Mouse (Mus musculus): ENCODE measurements at regions not wholly inside any gene's neighbourhood (a gene's known extent, or its start where the extent isn't known, plus 50 kb on each side); places are given as distances from the start of the nearest gene placed in this dataset.
A peak's percentile ranks its signal among the peaks of the same experiment; 100 is the strongest.

DNA sequence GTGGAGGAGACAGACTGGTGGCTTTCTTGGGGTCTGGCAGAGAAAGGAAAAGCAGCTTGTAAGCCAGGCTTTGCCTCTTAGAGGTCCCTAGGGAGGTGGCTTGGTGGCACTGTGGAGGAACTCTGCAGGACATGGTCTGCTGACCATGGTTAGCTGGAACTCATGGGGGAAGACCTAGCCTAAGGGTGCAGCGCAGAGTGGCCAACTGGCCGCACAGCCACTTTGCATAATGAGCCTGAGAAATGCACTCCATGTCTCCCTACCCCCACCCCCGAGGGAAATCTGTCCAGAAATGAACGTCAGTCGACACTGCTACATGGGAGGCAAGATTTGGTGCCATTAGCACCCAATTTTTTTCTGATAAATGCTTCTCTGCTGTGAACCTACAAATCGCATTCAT is 429.5 kb downstream of the Glrx3 start:
- DNase-seq = no peak
- intact Hi-C loops (cut with DNase I) = no loop called here

- intact Hi-C loops (cut with DNase I) = no loop called here
Measured at GRCm38 (mm10) chr7:137868501-137868900, 431.1 kb downstream of the Glrx3 start.

GRCm38 (mm10) chr7:137875306-137875705 is 437.9 kb downstream of the Glrx3 start:
- intact Hi-C loops (cut with DNase I) = no loop called here
- no peak for DNase-seq

More at GRCm38 (mm10) chr7:137868501-137868900, 431.1 kb downstream of the Glrx3 start:
- DNase-seq = no peak

DNA sequence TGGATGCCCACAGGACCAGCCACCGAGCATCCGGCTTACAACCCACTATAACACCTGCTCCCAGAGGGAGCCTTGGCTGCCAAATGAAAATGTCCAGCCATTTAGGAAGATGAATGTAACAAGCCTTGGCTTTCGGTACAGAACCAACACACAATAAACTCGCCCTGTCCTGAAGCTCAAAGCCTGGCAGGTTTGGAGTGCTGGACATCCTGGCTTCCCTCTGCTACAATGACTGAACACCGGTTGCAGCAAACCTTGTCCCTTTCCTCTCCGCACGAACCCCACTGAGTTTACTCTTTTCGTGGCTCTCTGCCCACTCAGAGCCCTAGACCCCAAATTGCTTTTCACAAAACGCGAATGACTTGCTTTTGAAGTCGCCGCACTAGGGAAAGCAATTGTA is 441.9 kb downstream of the Glrx3 start:
- intact Hi-C loops (cut with DNase I) = no loop called here
- no peak for DNase-seq

GRCm38 (mm10) chr7:137882876-137883275 is 445.5 kb downstream of the Glrx3 start:
- no peak for DNase-seq
- intact Hi-C loops (cut with DNase I) = no loop called here

DNA sequence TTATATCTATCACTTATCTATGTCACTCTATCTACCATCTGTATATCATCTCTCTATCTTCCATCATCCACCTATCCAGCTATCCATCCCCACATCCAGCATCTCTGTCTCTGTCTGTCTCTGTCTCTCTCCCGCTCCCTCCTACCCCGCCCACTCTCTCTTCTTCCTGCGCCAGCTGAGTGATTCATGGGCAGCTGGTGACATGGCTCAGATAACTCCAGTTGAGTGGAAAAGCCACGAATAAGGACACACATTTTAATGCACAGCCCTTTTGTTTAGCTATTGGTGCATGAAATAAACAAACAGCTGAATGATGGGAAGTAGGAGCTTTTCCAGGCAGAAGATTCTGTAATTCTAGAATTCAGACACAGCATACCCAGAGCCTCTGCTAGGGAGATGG is 446.3 kb downstream of the Glrx3 start:
- no peak for DNase-seq
- intact Hi-C loops (cut with DNase I) = no loop called here

- intact Hi-C loops (cut with DNase I) = no loop called here
- DNase-seq = no peak
Measured at GRCm38 (mm10) chr7:137885146-137885545, 447.7 kb downstream of the Glrx3 start.

GRCm38 (mm10) chr7:137888731-137889130 is 451.3 kb downstream of the Glrx3 start:
- intact Hi-C loops (cut with DNase I) = no loop called here
- no peak for DNase-seq

DNA sequence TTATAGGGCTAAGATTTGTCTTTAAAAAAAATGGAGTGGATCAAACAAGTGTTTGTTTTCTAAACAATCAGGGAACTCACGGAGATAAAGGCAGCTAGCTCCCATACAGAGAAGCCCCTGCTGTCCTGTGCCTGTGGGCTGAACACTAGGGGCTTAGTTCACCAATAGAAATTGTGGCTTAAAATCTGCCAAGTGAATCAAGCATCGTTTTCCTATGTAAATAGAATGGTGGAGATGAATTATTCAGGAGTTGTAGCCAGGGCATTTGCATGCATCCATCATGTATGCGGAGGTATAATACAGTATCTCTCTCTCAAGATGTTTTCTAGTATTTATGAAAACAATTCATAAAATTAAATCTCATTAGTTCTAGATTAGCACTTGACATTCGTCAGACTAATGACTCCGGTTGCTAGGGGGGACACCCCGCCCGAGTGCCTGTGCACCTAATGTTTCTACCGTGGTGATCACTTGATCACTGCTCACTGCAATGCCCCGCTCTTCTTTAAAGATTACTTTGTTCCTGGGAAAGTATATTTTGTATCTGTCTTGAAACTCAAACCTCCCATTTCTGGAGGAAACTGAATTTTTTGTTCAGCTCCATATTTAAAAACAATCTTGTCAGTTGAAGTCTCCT is 469.1 kb downstream of the Glrx3 start:
- intact Hi-C loops (cut with DNase I) = no loop called here
- no peak for DNase-seq

DNA sequence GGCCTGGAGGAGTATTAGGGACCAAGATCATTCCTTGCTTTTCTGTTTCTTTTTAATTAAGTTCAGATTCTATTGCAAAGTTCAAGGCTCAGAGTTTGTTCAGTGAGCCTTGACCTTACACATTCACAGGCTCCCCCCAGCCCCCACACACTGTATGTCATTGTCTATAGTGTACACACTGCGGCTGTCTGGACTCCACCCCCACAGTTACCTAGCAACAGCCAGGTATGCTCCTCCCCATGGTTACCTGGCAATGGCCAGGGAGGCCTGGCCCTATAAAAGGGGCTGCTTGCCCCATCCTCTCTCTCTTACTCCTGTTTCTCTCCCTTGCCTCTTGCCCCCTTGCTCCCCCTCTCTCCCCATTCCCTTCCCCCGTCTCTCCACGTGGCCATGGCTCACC is 472.0 kb downstream of the Glrx3 start:
- intact Hi-C loops (cut with DNase I) = no loop called here
- DNase-seq = no peak

DNA sequence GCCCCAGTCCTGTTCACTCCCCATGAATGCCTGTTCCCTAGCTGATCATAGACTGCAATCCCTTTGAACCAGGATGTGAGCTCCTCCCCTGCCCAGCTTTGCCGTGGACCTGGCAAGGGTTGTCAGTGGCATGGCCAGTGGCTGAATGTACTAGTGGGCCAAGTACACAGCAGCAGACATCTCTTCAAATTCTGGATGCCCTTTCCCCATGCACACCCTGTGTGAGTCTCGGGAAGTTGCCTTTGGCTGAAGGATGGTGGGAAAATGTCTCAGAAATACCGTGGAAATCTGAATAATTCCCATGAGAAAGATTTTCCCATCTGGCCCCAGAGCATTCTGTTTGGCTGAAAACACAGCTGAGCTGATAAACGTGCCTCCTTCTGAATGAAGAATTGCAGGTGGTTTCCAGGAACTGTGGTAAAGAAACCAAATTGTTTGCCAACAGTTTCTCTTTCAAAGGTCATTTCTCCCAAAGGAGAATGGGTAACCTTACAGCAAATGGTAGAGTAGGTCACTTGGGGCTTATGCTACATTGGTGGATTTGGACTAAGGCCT is 476.2 kb downstream of the Glrx3 start:
- intact Hi-C loops (cut with DNase I) = no loop called here
- peak in 1 of 2 experiments; percentile 17 for DNase-seq

- no peak for DNase-seq
- intact Hi-C loops (cut with DNase I) = no loop called here
Measured at GRCm38 (mm10) chr7:137914506-137914905, 477.1 kb downstream of the Glrx3 start.

GRCm38 (mm10) chr7:137916351-137916750 is 478.9 kb downstream of the Glrx3 start:
- DNase-seq = no peak
- intact Hi-C loops (cut with DNase I) = no loop called here

GRCm38 (mm10) chr7:137924464-137925167 is 472.9 kb downstream of the Tcerg1l start:
- peak; percentile 30 to 51 for DNase-seq
- intact Hi-C loops (cut with DNase I) = no loop called here

DNA sequence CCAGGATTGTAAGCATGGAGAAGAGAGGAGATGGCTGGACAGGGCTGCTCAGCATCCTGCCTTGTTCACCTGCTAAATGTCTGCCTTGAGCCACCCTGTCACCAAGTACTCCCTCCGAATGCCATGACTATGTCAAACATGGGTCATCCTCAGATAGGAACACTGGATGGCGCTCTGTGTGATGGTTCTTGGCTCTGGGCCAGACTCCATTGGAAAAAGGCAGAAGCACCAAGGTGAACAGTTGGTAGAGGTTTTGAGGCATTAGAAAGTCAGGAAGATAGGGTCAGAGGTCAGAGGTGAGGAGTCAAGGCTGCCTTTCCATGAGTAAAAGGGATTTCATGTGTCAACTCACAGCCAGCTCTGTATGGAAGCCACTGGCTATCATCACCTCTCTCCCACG is 471.9 kb downstream of the Tcerg1l start:
- intact Hi-C loops (cut with DNase I) = no loop called here
- DNase-seq = no peak

- intact Hi-C loops (cut with DNase I) = no loop called here
Measured at GRCm38 (mm10) chr7:137927371-137927770, 470.2 kb downstream of the Tcerg1l start.

GRCm38 (mm10) chr7:137930200-137930599 is 467.3 kb downstream of the Tcerg1l start:
- intact Hi-C loops (cut with DNase I) = no loop called here
- no peak for DNase-seq

More at GRCm38 (mm10) chr7:137927371-137927770, 470.2 kb downstream of the Tcerg1l start:
- no peak for DNase-seq

DNA sequence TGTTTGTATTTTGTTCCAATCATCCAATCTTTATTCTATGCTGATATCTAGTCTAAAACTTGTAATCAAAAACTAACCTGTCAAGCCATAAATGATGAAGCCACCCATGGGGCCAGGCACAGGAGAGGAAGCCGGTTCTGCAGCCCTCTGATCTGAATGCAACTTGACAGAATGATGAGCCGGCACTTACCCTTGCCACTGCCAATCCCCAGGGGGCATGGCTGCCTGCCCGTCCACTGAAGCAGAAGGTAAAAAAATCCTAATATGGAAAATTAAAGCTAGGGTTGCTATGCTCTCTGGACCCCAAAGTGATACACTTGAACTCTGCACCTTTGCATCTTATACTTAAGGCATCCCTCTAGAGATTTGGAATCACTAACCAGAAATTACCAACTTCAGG is 461.6 kb downstream of the Tcerg1l start:
- no peak for DNase-seq

DNA sequence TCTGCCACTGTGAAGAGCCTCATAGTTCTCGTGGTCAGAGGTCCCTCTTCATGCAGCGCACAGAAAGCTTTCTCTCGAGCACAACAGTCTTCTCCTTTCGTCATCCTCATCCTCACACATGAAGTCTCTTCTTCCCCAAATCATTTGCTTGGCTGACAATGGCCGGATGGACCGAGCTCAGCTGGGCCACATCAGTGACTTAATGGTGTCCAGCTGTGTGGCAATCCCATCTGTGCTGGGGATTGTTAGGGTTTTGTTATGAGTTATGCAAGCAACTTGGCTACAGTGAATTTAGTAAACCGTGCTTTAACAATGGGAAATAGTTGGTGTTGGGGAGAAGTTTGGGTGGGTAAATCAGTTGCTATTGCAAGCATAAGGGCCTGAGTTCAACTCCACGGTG is 458.4 kb downstream of the Tcerg1l start:
- peak; percentile 10 to 17 for DNase-seq
- intact Hi-C loops (cut with DNase I) = no loop called here

More for the DNA sequence above, 461.6 kb downstream of the Tcerg1l start:
- intact Hi-C loops (cut with DNase I) = no loop called here

GRCm38 (mm10) chr7:137940084-137940483 is 457.4 kb downstream of the Tcerg1l start:
- intact Hi-C loops (cut with DNase I) = no loop called here
- no peak for DNase-seq

- intact Hi-C loops (cut with DNase I) = no loop called here
- peak; percentile 12 to 36 for DNase-seq
Measured at GRCm38 (mm10) chr7:137944991-137945390, 452.5 kb downstream of the Tcerg1l start.

DNA sequence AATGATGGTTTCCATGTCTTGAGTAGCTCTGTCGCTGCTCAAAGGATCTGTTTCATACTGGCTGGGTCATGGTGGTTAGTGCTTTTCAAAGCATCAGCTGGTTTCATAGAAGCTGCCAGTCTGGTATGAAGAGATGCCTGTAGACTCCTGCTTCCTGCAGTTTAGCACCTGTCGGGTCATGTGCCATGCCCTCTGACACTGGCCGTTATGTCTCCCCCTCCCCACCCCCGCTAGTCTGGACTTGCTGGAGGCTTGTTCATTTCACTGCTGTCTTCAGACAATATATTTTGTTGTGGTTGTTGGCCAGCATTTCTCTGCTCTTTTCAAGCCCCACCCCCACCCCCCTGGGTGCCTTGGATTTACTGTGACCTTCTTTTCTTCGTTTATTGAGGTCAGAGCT is 450.1 kb downstream of the Tcerg1l start:
- intact Hi-C loops (cut with DNase I) = no loop called here

More for the DNA sequence above, 450.1 kb downstream of the Tcerg1l start:
- DNase-seq = no peak
